Mouse (Mus musculus) cerebellum, postnatal 10 days (tissue): ENCODE results near the gene Rimbp2.
"Not testable (repeated sequence)": the region's sequence is repeated elsewhere in the genome, so short reads cannot be mapped to it uniquely, and the experiment has no call there.

Experiments
- DNase-seq, 2 experiments: peaks; one replicate each; pipeline ENCODE4 v3.0.0; 2021; ENCODE audit warnings: mixed read lengths in 2 of 2

The Rimbp2 gene

GRCm38 (mm10) chr5:128953278-128954070, at the start of gene Rimbp2:
TSS of gene Rimbp2 (minus strand) at chr5:128953486.
- peak; percentile 43 to 46 for DNase-seq

DNA sequence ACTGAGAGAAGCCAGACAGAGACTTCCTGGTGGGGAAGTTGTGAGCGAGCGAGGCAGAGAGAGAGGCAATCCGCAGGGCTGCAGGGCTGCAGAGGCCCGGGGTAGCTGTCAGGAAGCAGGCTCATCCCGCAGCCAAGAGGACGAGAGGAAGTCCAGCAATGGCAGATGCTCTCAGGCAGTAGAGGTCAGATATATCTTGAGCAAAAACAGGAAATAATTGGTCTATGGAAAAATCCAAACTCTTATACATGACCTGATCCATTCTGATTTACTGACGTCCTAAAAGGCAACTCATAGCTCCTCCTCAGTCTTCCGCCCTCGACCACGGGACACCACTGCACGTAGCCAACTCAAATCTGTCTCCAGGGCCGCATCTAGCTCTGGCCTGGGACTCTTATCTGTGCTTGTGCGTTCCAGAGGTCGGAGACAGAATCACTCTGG, 49.3 kb upstream of the Rimbp2 start:
- no peak for DNase-seq

DNA sequence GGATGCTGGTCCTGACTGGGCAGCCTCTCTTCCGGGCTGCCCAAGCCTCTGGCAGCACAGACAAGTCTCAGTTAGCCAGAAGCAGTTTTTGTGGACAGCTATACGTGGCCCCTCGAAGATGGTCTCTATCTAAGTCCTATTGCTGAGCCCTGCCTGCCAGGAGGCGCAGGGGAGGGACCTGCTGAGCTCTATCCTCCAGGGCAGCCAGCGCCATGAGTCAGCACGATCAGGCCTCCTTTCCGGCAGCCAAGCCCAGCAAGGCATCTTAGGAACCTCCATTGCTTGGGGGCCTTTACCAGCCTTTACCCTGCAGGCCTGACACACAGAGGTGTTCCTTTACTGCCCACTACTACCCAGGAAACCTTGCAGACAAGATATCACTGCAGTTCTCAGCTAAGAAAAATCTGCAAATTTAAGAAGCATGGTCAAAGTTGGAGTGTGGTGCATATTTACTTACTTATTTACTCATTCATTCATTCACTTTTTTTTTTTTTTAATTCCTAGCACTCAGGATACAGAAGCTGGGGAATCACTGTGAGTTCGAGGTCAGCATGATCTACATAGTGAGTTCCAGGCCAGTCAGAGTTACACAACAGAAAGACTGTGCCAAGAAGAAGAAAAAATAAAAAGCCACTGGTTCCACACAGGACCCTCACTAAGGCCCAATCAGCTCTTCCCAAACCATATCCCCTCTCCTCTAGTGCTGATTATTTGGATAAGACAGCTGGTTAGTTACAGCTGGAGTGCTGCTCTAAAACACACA, 47.6 kb upstream of the Rimbp2 start:
- DNase-seq: no peak

DNA sequence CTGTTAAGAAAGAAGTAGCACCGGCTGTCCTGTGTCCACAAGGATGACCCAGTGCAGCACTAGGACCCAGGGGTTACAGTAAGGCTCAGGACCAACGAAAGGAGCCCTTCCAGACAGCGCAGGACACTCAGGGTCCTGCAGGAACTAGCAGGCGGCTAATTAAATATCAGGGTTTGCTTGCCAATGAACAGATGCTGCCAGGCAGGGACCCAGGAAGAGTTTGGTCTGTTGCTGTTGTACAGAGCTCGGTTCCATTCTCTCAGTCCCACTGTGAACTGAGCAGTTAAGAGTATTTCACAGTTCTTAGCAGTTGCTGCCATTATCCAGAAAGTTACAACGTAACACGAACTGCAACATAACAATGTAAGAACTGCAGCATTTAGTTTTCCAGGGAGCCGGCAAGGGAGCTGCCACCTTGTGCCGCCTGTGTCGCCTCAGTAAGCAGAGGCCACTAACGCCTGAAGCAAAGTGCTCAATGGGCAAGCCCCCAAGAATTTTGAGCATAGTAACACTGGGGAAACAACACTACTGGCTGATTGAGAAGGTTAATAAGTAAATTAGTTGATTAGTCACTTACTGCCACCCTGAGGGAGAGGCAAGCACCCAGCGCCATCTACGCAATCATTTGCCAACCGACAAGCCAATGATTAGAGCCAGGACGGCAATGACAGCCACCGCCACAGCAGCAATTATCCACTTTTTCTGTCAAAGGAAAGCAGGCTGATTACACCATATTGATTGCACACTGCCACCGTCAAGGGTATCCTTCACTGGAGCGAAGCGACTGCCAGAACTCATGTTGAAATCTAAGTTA, 34.1 kb upstream of the Rimbp2 start:
- DNase-seq: peak; percentile 75 to 84

DNA sequence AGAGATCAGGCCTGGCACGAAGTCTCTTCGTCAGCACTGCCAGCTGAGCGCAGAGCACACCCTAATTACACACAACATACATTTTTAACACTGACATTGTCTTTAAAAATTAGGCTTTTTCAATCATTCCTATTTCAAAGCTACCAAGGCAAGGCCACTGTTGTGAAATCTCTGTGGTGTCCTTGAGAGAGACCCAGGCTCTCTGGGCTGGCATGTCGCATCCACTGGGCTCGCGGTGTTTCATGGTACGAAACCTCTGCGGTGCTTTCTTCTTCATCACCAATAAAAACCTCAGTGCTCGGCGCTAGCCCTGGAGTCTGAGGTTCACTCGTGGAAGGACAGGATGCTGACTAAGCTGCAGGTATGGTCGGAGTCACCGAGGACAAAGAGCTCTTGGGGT, 32.7 kb upstream of the Rimbp2 start:
- DNase-seq: no peak

DNA sequence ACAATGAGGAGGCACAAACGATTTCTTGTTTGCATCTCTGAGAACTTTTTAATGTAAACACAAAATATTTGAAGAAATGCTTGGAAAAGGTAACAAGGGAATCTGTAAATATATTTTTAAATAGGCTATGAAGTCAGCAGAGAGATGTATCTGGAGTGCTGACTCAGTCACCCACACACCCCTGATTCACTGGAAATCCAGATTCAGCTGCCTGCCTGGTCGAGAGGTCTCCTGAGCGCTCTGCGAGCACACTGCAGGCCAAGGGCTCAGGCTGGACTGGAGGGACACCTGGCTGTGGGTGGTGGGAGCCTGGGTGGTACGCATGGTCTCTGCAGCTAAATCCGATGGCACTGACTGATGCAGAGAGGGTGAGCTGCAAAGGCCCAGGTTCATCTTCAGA, 31.2 kb upstream of the Rimbp2 start:
- no peak for DNase-seq

GRCm38 (mm10) chr5:128981607-128982006, 28.3 kb upstream of the Rimbp2 start:
- DNase-seq: peak; percentile 87 to 90

GRCm38 (mm10) chr5:128980857-128981256, 27.6 kb upstream of the Rimbp2 start:
- DNase-seq: no peak

- DNase-seq: no peak
Observed at GRCm38 (mm10) chr5:128978957-128979356, 25.7 kb upstream of the Rimbp2 start.

DNA sequence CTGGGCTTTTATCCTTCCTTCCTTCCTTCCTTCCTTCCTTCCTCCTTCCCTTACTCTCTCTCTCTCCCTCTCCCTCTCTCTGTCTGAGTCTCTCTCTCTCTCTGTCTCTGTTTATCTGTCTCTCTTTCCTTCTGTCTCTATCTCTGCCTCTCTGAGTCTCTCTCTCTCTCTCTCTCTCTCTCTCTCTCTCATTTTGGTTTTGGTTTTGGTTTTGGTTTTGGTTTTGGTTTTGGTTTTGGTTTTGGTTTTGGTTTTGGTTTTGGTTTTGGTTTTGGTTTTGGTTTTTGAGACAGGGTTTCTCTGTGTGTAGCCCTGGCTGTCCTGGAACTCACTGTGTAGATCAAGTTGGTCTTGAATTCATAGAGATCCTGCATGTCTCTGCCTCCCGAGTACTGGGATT, 24.2 kb upstream of the Rimbp2 start:
- not testable (repeated sequence) for DNase-seq

DNA sequence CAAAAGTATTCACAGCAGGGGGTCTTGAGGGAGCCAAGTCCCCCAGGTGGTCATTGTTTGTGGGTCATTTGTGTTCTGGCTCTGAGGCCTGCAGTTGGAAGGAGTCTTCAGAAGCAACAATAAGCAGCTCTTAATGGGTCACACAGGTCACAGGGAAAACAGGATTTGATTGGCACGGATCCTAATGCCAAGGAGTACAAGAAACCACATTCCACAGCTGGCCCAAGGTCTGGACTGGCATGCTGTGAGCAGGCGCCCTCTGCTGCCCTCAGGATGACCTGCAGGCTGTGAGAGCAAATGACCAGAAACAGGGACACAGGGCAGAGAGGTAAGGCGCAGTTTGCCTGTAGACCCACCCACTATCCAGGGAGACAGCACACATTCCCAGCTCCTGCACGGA, 23.0 kb upstream of the Rimbp2 start:
- DNase-seq: peak; percentile 50 to 55

DNA sequence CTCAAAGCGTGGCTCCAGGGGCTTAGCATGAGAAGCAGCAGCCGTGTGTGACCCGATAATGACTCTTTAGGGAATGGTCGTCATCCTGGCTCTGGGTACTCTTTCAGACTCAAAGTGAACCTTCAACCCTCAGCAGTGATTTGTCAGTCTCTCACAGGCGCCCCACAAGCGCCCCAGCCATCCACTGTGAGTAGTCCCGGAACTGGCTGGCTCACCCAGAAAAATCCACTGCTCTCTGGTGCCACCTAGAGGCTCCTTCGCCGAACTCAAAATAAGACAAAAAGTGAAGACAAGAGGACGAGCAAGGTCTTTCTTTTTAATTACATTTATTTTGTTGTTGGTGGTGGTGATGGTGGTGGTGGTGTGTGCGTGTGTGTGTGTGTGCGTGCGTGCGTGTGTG, 18.0 kb upstream of the Rimbp2 start:
- peak; percentile 84 to 87 for DNase-seq

DNA sequence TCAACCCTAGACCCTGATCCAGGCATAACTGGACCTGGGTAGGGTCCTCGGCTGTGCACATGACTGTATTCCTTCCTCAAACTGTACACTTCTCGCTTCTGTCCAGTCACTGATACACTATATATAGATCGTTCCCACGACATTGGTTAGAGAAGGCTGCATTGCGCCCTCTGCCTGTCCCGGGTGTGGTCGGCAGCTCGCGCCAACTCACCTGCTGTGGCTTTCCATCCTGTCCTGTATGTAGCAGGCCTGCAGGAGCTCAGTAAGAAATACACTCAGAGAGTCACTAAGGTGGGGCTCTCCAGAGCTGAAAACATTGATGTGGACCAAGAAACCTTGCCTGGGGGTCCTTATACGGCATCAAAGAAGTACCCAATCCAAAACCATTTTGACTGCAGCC, 17.6 kb upstream of the Rimbp2 start:
- no peak for DNase-seq

GRCm38 (mm10) chr5:128964353-128964752, 11.1 kb upstream of the Rimbp2 start:
- no peak for DNase-seq

DNA sequence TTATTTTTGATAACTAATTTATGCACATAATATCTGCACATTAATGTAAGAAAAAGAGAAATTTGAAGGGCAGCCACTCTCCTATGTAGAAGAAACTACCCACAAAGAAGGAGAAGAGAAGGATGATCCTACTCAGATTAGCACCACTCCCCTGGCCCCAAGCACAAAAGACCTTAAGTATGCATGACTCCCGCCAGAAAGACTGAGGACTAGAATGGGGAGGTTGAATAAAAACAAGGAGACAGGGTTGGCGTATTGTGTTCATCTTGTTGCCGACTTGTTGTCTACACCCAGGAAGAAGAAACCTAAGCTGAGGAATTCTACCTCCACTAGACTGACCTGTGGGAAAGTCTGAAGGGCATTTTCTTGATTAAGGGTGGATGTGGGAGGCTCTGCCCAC, 5.6 kb upstream of the Rimbp2 start:
- no peak for DNase-seq

GRCm38 (mm10) chr5:128954371-128954770, 1.1 kb upstream of the Rimbp2 start:
- DNase-seq: peak; percentile 49 to 50

DNA sequence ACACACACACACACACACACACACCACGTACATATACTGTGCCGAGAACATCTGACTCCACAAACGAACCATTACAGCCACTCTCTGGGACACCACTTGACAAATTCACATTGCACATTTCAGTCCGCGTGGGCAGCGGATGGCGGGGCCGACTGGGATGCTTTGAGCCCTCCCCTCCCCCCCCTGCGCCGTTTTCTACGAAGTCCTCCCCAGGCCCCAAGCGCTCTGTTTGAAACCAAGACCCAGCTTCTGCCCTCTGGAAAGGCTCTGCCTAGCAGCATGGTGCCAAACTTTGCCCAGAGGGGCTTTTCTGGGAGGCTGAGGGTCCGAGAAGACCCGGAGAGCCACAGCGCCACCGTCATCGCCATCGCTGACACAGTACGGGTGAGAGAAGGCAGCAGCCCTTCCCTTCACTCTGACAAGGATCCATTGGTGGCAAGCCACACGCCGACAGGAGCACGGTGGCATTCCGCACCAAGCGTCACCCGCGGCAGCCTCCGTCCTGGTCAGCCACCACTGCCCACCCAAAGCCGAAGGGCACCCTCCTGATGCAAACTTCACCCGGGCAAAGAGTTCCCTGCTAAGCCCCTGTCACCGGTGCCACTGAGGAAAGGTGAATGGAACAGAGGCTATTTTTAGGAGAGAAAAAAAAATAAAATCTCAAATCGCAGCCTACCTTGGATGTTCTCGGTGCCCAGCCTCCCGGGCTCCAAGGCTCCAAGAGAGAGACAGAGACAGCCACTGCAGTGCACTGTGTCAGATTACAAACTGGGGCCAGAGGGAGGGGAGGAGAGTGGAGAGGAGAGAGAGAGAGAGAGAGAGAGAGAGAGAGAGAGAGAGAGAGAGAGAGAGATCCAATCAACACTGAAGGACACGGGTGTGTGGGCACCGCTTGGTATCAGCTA, 743 bp downstream of the Rimbp2 start:
- DNase-seq: peak; percentile 20 to 29

GRCm38 (mm10) chr5:128951472-128951871, 1.8 kb downstream of the Rimbp2 start:
- no peak for DNase-seq

DNA sequence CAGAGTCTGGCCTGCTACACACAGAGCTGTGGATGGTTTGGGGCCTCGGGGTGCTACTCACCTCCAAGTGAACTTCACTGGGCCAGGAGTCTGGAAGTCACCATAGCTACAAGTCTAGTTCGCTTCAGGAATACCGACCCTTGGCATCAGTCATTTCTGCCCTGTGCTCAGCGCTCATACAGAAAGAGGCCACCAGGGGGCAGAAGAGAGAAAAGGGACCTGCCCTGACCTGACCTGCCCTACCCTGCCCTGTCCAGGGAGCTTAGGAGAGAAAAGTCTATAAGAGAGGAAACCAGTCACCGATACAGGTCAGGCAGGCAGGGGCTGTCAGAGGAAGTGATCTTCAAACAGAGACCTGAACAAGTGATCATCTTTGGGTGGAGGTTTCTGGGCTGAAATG, 6.2 kb downstream of the Rimbp2 start:
- DNase-seq: peak; percentile 39 to 47

DNA sequence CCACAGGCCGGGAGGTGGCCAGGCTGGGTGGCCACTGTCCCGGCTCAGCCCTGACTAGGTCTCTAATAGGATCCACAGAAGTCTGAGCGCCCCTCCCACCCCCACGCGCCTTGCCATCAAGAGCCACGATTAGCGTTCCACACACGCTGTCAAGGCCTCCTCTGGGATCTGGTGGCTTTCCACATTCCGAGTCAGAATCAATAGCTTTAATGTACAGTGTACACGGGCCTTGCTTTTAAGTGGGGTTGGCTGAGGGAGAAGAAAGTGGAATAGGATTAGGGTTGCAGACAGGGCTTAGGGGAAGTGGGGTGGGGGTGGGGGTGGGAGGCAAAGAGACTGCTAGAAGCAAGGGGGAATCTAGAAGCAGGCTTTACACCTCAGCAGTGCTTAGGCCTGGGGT, 12.8 kb downstream of the Rimbp2 start:
- DNase-seq: no peak

GRCm38 (mm10) chr5:128935359-128935899, 17.9 kb downstream of the Rimbp2 start:
- peak; percentile 95 to 97 for DNase-seq

- no peak for DNase-seq
Observed at GRCm38 (mm10) chr5:128932776-128933175, 20.5 kb downstream of the Rimbp2 start.
